Mouse (Mus musculus) brain, embryonic 18.5 days (tissue): ENCODE data around the gene Fancc.
"Not testable (repeated sequence)": the region's sequence is repeated elsewhere in the genome, so short reads cannot be mapped to it uniquely, and the experiment has no call there.

Source experiments
- DNase-seq: peaks from one replicate; pipeline ENCODE4 v3.0.0-alpha.2; 2012; ENCODE audit warnings: low read depth, low spot score

The Fancc gene

GRCm38 (mm10) chr13:63515542-63515941 lies 18.5 kb upstream of the Fancc start:
- DNase-seq: no peak

DNA sequence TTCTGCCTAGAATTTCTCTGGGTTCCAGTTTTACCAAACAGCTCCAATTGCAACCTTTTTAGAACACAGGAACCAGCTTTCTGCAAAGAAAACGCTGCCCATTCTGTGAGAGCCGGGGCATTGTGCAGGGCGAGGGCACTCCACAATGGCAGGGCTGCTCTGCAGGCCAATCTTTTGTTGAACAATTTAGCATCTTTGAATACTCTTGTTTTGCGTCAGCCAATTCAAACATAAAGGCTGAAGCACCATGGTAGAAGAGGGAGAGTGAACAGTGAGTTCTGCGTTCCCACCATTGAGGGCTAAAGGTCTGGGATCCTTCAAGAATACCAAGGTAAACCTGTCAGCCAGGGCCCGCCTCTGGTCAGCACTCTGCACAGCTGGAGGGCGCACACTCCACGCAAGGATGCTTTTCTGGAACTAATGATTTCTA lies 17.9 kb upstream of the Fancc start:
- DNase-seq: no peak

- no peak for DNase-seq
Observed at GRCm38 (mm10) chr13:63513374-63514098, 16.5 kb upstream of the Fancc start.

GRCm38 (mm10) chr13:63512411-63512810 lies 15.3 kb upstream of the Fancc start:
- DNase-seq: no peak

DNA sequence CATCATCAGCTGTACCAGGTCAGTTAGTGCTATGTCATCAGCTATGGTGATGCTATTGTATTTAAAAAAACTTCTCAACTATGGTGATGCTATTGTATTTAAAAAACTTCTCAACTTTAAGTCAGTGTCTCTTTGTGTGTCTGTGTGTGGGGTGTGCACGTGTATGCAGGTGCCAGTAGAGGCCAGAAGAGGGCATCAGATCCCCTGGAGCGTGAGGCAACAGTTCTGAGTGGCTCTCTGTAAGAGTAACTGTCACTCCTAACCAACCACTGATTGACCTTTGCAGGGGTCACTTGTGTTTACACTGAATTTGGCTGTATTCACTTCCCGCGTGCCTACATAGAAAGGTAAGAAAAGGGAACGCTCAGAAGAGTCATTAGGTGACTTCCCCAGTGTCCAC lies 10.7 kb upstream of the Fancc start:
- DNase-seq: no peak

DNA sequence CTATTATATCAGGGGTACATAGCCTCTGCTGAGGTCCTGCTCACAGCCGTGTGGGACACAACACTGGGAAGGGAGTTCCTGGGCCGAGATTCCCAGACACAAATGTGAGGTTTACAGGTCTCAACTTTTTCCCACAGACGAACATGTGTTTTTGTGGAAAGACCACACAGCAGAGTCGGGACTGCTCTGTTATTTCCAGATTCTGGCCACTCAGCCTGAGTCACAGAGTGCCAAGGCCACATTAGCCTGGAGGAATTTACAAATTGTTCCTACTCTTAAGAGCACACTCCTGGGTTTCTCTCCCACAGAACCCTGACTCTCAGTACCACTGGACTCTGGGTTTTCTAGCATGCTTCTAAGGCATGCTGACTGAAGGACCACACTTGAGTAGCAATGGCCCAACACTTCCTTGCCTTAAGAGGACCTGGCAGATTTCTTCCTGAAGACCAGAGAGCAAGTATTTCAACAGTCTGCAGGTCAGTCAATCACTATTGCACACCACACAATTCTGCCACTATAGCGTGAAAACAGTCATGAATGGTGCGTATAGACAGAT lies 10.0 kb upstream of the Fancc start:
- DNase-seq: no peak

GRCm38 (mm10) chr13:63506364-63506763 lies 9.3 kb upstream of the Fancc start:
- no peak for DNase-seq

DNA sequence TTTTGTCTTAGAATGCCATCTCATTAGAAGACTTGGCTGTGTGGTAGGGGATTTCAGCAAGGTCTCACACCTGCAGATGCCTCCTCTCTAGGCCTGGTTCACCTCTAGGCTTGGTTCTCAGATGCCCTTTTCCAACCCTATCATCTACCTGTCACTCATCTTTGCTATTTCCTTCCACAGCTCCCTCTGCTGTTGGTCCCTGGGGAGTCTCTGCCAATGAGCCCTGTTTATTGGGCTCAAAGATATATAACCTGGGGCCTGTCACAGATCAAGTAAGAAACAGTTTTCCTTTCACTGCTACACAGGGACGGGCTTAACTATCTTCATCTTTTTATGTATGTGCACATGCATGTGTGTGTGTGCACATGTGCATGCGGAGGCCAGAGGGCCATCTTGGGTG lies 5.3 kb upstream of the Fancc start:
- no peak for DNase-seq

DNA sequence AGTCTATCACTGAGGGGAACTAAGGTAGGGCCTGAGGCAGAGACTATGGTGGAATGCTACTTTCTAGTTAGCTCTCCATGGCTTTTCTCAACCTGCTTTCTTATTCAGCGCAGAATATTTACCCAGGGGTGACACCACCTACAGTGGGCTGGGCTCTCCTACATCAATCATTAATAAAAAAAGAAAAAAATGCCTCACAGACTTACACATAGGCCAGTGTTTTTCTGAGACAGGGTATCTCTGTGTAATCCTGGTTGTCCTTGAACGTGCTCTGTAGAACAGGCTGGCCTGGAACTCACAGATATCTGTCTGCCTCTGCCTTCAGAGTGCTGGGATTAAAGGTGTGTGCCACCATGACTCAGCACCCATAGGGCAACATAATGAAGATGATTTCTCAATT lies 2.4 kb upstream of the Fancc start:
- DNase-seq: no peak

DNA sequence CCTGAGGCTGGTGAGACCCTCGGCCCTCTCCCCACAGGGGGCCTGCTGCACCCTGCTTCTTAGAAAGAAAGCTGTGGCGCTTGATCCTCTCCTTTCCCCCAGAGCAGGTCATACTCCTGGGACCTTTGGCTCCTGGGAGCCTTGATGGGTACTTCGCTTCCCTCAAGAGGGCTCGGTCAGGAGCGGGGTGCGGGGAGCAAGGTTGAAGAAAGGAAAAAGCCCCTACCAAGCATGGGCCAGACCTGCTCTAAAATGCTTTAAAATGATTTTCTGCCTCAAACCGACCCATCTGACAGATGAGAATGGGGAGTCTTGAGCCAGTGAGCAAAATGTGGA lies 9.4 kb downstream of the Fancc start:
- DNase-seq: no peak

GRCm38 (mm10) chr13:63486791-63487706 lies 10.0 kb downstream of the Fancc start:
- no peak for DNase-seq

- no peak for DNase-seq
Observed at GRCm38 (mm10) chr13:63475356-63475755, 21.7 kb downstream of the Fancc start.

DNA sequence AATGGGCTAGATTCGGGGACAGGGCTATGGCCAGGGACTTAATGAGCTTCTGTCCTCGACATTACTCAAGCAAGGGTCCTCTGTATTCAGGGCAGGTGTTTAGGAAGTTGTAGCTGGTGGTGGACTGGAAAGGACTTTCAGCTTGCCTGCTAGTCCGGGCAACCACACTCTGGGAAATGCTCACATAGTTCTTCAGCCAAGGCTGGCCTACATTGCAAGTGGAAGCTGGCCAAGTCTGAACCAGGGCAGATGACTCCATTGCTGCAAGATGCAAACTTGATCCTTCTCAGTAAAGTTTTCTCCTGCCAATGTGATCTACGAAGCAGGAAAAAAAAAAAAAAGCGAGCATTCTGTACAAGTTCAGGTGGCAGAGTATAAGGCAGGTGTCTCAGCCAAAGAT lies 44.2 kb downstream of the Fancc start:
- DNase-seq: no peak

DNA sequence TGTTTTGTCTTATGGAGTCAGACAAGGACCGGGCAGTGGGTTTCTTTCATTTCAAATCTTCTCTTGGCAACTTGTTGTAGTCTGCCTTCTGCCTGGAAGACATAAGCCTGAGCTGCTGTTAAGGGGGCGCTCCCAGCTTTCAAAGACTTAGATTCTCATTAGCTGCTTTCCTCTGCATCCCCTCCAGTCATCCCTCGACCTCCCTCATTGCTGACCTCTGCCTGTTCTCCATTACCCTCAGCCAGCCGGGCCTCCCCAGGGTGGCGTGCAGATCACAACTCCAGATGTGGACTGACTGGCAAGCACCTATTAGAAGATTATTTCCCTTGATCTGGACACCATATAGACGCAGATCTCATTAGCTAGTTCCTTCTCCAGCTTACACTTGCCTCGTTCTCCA lies 45.9 kb downstream of the Fancc start:
- no peak for DNase-seq

- no peak for DNase-seq
Observed at GRCm38 (mm10) chr13:63445419-63445818, 51.7 kb downstream of the Fancc start.

GRCm38 (mm10) chr13:63432759-63433158 lies 64.3 kb downstream of the Fancc start:
- no peak for DNase-seq

DNA sequence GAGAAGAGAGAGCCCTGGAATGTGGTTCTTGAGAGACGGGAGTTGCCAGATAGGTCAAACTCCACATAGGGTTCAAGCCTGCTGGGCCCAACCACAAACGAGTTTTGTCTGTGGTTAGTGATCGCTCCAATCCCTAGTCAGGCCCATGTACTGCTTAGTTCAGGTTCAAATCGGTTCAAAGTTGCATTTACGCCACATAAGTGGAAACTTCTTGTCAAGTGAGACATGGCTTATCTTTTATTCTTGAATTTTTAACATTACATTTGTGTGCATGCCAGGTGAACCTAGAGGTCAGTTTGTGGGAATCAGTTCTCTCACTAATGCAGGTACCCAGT lies 65.3 kb downstream of the Fancc start:
- DNase-seq: no peak

DNA sequence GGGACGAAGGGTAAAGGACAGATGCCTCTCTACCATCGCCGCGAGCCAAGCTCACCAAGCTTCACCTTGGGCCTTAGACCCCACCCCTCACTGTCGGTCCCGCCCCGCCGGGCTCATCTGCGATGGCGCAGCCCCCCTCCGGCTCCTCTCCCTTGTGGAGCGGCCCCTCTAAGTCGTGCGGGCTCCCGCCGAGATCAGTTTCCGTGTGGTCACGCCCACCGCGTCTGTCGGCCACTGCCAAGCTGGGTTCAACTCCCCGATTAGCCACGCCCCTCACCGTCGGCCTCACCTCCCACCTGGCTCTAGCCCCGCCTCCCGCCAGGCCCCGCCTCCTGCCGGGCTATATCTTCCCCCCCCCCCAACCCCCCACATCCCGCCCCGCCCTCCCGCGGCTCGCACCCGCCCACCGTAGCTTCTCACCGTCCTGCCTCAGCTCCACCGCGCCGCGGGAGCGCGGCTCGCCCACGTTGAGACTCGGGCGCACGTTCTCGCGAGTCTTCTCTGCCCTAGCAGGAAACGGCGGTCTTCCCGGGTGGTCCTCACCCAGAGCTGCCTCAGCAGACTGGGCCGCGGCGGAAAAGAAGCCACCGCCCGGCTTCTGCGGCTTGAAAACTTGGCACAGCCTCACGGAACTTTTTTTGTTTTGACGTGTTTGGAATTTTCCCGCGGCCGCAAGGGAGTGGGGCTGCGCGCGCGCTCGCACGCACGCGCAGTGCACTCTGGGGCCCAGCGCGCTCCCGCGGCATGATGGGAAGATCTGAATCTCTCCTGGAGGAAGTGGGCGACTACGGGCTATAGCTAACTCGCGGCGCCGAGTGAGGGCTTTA lies 65.8 kb downstream of the Fancc start:
- peak; percentile 83 for DNase-seq

- no peak for DNase-seq
Observed at GRCm38 (mm10) chr13:63430681-63431029, 66.4 kb downstream of the Fancc start.

- DNase-seq: no peak
Observed at GRCm38 (mm10) chr13:63430206-63430605, 66.9 kb downstream of the Fancc start.

DNA sequence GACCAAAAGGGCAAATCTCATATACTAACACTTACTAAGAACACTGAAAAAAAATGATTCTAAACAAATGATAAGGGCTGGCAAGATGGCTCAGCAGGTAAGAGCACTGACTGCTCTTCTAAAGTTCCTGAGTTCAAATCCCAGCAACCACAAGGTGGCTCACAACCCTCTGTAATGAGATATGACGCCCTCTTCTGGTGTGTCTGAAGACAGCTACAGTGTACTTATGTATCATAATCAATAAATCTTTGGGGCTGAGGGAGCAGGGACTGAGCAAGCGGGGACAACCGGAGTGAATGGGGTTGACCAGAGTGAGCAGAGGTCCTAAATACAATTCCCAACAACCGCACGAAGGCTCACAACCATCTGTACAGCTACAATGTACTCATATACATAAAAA lies 68.9 kb downstream of the Fancc start:
- not testable (repeated sequence) for DNase-seq

GRCm38 (mm10) chr13:63423060-63423459 lies 74.0 kb downstream of the Fancc start:
- no peak for DNase-seq
